Mouse (Mus musculus) brain, embryonic 18.5 days (tissue): ENCODE measurements around the gene Tmem130.

Experiments
- DNase-seq: peaks from one replicate; pipeline ENCODE4 v3.0.0-alpha.2; 2012; ENCODE audit warnings: low read depth, low spot score

Tmem130 gene

GRCm38 (mm10) chr5:144733953-144734352 lies 27.7 kb downstream of the Tmem130 start:
- no peak for DNase-seq

GRCm38 (mm10) chr5:144729216-144729615 lies 32.4 kb downstream of the Tmem130 start:
- DNase-seq = no peak

DNA sequence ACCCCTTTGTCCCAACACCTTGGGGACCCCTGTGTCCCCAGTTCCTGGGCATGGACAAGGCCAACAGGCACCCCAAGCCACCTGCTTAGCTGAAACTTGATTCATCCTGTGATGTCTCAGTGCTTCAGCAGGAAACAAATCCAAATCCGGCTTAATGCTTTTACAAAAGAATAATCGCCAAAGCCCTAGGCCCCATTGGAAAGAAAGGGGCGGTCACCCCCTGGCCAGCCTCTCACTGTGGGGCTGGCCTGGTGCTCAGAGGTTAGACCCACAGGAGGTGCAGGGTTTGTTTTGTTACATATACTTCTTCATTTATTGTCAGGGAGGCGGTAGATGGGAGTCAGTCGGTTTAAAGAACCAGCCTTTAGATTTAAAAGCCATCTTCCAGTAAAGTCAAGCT lies 33.4 kb downstream of the Tmem130 start:
- no peak for DNase-seq

- no peak for DNase-seq
Measured at GRCm38 (mm10) chr5:144727119-144727518, 34.5 kb downstream of the Tmem130 start.

DNA sequence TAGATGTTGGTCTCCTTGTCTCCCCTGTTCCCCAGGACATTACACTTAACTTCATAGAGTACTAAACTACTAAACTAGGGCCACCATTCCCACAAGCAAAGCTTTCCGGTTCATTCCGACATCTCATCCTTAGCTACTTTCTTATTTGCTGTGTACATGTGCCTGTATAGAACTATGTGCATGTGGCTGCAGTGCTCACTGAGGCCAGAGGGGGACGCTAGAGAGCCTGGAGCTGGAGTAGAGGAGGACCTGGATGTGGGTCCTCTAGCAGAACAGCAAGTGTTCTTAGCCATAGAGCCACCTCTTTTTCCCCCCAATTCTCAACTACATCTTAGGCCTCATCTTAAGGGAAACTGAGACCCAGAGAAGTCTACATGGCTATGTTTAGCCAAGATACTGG lies 36.1 kb downstream of the Tmem130 start:
- no peak for DNase-seq

- no peak for DNase-seq
Measured at GRCm38 (mm10) chr5:144724926-144725325, 36.7 kb downstream of the Tmem130 start.

DNA sequence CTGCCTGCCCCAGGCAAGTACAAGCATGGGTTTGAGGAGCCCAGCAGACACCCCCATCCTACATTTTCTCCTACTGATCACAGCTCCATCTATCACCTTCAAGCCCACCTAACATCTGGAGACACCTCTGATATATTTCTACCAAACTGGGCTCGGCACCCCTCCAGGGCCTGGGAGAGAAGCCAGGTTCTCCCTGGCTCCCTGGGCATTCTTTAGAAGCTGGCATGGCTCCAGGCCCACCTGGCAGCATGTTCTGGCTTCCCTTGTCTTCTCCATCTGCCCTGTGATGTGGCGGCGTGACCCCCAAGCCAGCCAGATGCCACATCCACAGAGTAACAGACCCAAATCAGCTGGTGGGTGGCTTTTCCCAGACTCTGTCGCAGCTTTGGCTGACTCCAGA lies 41.3 kb downstream of the Tmem130 start:
- no peak for DNase-seq

DNA sequence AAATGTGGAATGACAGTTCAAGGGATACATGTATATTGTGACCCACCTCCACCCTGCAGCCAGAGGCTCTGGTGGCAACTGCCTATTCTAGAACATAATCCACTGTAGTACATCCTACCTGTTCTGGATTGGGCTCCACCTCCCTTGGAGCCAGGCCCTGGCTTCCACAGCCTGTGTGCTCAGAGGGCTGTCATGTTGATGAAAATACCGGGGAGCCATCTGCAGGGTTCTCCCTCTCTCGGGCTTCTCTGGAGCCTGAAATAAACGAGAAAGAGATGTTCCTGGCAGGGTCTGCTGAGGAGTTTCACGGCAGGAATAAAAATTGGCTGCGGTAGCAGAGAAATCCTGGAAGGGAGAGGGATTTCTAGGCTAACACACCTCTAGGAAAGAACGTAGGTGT lies 41.8 kb downstream of the Tmem130 start:
- DNase-seq = no peak

DNA sequence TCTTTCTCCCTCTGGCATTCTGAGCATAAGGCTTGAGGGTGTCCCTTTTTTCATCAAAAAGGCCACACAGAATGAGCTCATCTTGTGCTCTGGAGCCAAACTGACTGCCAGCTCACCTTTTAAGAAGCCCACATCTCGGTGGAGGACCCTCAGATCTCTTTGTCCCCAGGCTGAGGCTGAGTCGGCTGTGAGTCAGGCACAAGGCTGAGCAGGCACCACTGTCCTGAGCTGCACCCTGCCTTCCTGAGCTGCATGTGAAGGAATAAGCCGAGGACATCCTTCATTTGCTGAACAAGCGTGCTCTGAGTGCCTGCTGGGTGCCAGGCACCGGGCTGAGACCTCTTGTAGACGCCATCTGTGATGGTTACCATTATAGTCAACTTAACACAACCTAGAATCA lies 44.4 kb downstream of the Tmem130 start:
- no peak for DNase-seq

GRCm38 (mm10) chr5:144713371-144713770 lies 48.2 kb downstream of the Tmem130 start:
- no peak for DNase-seq

GRCm38 (mm10) chr5:144707603-144708002 lies 54.0 kb downstream of the Tmem130 start:
- no peak for DNase-seq

- DNase-seq = no peak
Measured at GRCm38 (mm10) chr5:144703464-144704368, 57.9 kb downstream of the Tmem130 start.

DNA sequence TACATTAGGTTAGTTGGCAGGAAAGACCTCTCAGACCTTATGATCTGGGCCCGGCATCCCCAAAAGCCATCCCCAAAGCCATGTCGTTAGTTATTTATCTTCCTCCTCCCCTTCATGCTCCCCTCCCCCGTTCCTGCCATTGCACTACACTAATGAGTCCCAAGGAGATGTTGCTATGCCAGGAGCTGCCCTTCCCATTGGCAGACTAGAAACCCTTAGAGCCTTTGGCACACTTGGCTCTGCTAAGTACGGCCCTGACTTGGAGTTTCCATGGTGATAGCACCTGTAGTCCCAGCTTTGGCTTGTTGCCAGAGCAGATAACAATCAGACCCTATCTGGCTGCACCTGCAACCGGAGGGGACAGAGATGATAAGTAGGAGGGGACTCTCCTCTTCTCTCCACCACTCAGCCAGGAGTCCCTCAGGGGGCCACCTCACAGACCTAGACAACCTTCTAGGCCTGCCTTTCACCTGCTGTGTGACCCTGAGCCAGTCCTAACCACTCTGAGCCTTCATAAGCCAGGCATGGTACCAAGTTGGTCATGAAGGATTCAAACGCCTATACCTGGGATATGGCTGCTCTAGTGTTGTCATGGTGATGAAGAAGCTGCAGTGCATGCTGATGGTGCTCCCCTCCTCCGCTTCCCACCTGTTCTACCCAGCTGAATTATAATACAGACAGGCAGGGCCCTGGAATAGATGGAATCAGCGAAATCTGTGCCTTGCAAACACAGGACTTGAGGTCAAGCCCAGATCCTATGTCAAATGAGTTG lies 66.1 kb downstream of the Tmem130 start:
- no peak for DNase-seq

DNA sequence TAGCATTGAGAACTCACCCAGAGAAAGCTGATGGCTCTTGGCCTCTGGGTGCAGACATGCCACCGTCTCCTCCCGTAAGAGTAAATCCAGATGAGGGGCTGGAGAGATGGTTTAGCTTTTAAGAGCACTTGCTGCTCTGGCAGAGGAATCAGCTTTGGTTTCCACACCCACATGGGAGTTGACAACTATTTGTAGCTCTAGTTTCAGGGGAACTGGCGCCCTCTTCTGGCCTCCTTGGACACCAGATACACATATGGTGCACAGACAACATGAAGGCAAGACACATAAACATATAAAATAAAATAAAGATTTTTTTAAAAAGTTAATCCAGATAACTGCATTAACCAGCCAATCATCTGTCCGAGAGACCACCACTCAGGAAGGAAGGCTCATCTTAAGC lies 67.5 kb downstream of the Tmem130 start:
- DNase-seq = no peak

GRCm38 (mm10) chr5:144691421-144691820 lies 70.2 kb downstream of the Tmem130 start:
- DNase-seq = no peak

DNA sequence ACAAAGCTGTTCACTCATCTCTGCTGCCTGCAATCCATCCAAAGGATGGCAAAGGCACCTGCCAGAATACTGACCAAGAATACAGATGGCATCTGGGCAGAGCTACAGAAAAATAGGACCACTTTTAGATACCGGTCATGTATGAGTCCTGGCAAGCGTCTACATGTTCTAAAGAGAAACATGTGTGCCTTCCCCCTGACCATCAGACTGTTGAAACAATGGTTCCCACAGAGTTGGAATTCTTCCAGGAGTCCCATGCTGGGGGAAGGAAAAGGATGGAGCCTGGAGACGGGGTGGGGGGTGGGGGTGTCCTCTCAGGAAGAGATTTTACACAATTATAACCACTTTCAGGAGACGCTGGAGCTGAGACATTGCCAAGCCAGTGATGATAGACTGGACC lies 73.2 kb downstream of the Tmem130 start:
- DNase-seq = no peak
